Mouse (Mus musculus) heart, adult 2 months (tissue): ENCODE results near the gene Timp2.
"Not testable (repeated sequence)": the region's sequence is repeated elsewhere in the genome, so short reads cannot be mapped to it uniquely, and the experiment has no call there.

Source experiments
- CTCF ChIP-seq: fragments of 200-600 bp; IDR thresholded peaks from 2 replicates; pipeline ENCODE4 v1.8.1; 2022; ENCODE audit warnings: antibody characterized with exemption, mild to moderate bottlenecking, moderate library complexity
- POLR2A ChIP-seq: fragments of 200-500 bp; IDR thresholded peaks from 2 replicates; pipeline ENCODE4 v1.6.1; 2011; ENCODE audit warnings: mild to moderate bottlenecking, low read depth, low read length, control low read depth; ENCODE audit not compliant: insufficient read depth

DNA sequence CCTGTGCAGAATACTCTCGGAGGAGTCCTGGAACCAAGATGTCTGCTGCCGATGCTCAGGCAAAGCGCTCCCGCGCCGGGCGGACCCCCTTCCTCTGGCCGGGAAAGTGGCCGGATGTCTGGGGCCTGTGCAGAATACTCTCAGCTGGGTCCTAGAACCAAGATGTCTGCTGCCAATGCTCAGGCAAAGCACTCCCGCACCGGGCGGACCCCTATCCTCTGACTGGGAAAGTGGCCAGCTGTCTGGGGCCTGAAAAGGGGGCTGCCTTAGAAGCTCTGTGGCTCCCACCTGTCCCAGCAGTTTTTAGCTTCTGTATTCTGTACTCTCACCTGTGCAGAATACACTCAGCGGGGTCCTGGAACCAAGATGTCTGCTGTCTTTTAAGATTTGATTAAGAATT, 32.3 kb upstream of the Timp2 start:
- TF ChIP-seq POLR2A, CTCF: not testable (repeated sequence)
